Mouse (Mus musculus) heart, postnatal 14 days (tissue): ENCODE data around the gene Prpf38b. TPM values are rescaled to one million over a fixed set of nuclear protein-coding genes. Genes with fewer than 3 reads are reported as not detected.

Source experiments
- DNase-seq, 2 experiments: peaks; one replicate each; pipeline ENCODE4 v3.0.0; 2021 to 2022
- intact Hi-C: fragments of 180-260 bp; cut with DNase I; formaldehyde crosslinking; loops from one replicate; pipeline ENCODE4 v1.15.1; 2025
- long read RNA-seq, 2 experiments: library from polyadenylated mRNA; stranded (forward); transcript quantifications; one replicate each; pipeline ENCODE4 v2.0.0; 2021
- total RNA-seq, 2 experiments: library from RNA; stranded (reverse); gene quantifications; 2 replicates each; pipeline ENCODE4 v1.2.3; 2021

Prpf38b gene
- total RNA-seq = 10 to 100 TPM; 27.7 to 28.1 TPM
- long read RNA-seq, experiment 1, transcript Prpf38b-201 (6 exons, 3,026 nt) = major isoform, 15 of 19 reads
- long read RNA-seq, experiment 1, partial matches to known transcripts = 0 of 19 reads
- long read RNA-seq, experiment 1, other reads (novel, unspliced or antisense) = 4 of 19 reads
- long read RNA-seq, experiment 2, transcript Prpf38b-201 (6 exons, 3,026 nt) = major isoform, 5 of 11 reads
- long read RNA-seq, experiment 2, partial matches to known transcripts = 0 of 11 reads
- long read RNA-seq, experiment 2, other reads (novel, unspliced or antisense) = 6 of 11 reads

DNA sequence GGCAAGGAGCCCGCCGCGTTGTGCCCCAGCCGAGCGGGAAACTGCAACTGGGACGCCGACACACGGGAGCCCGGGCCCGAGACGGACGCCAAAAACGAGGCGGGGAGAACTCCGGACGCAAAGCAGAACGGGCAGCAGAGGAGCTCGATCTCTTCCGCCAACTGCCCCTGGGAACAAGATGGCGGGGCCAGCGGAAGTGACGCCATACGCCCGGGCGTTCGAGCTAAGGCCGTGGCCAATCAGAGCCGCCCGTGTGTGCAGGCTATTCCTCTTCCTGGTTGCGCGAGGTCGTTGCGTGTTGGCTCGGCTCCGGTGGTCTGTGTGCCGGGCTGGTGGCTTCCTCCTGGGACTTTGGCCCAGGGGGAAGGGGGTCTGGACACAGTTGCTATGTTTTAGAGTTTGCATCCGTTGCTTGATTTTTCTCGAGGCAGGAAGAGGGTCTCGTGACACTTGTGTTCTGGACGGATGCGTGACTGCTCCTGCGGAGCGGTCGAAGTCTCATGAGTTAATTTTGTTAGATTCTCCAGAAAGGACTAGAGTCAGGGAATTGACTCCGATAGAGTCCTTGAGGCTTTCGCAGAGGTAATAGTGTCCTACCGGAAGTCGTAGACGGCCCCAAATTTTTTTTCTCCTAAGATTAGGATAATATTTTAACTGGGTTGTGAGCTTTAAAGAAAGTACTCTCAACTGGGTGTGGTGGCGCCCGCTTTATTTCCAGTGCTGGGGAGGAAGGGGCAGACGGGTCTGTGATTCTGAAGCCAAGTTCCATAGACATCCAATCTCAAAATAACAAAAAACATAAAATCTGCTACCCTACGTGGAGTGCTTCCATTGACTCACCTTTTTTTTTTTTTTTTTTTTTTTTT, at the start of gene Prpf38b:
TSS of gene Prpf38b (minus strand) at position 180 of the 866 bp plus-strand sequence.
- peak; percentile 95 to 97 for DNase-seq

DNA sequence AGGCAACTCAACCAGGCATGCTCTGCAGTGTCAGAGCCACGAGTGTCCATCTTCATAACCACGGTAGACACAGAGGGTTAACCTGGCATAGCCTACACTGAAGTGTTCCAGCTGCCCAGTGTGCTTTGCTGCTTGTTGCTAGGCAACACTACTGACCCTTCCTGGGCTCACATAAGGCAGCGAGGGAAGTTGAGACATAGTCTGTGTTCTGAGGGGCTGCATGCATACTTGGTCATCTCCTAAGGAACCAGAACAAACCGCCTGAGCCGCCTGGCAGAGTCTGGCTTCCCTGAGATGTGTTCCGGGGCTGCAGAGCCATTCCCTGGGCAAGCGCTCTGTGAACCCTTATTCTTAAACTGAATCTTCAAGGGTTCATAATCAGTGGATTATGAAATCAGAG, 49.7 kb upstream of the Prpf38b start:
- intact Hi-C loops = no loop called here

More for the DNA sequence above, at the start of gene Prpf38b:
- intact Hi-C loops = loop anchor here (5.0 to 10.0 kb wide), 3 partner anchors 69 to 347 kb away; partner anchors contain the start of genes Stxbp3 and Tmem167b

DNA sequence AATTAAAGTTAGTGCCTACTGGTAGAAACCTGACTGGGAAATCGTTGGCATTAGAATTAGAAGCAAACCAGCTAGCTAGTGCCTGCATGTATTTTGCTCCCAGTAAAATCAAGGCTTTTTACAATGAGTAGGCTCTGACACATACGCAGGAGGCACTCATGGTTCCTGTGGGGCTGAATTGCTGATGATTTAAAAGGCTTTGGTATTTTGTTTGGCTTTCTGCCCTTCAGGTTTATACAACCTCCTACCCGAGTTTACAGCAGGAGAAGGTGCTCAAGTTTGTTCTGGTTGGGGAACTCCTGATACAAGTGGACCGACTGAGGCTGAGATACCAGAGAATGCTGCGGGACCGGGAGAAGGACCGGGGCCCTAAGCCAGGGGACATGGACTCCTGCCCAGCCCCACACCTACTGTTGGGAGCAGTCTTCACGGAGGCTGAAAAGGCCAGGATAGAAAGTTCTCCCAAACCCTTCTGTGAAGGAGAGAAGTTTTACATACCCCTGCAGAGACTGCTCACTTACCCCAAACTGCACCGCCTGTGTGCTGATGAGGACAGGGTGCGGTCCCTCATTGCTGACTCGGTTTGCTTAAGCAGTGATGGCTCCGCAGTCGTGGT, 48.3 kb upstream of the Prpf38b start:
- intact Hi-C loops = no loop called here
- DNase-seq = no peak

More for the DNA sequence above, 49.7 kb upstream of the Prpf38b start:
- no peak for DNase-seq

DNA sequence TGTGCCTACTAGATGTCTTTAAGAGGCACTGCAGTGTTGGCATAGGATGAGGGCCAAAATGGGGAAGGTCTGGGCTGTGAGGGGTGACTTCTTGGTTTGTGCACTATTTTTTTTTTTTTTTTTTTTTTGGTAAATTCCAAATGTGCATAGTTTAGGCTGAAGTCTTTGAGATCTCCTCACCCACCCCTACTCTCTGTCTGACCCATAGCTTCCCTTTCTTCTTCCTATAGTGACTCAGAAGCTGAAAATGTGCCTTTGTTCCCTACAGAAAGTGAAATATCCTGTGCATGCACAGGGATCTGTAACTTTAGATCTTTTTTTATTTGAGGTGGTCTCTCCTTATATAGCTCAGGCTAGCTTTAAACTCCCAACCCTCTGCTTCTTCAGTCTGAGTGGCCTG, 46.4 kb upstream of the Prpf38b start:
- no peak for DNase-seq
- intact Hi-C loops = no loop called here

DNA sequence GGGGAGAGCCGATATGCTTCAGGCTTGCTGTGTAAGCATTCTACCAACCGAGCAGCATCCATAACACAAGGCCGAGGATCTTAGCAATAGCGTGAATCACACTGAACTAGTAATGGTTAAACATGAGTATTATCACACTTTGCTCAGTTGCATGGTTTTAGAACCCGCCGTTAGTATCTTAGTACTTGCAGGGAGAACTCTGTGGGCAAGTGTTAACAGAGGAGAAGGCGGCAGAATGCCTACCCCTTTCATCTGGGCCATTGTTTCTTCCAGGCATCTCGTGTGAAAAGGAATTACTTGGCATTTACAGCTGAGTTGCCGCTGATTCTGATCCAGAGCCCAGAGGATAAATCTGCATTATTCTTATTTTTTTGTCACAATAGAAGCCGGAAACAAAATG, 29.5 kb upstream of the Prpf38b start:
- DNase-seq = no peak

DNA sequence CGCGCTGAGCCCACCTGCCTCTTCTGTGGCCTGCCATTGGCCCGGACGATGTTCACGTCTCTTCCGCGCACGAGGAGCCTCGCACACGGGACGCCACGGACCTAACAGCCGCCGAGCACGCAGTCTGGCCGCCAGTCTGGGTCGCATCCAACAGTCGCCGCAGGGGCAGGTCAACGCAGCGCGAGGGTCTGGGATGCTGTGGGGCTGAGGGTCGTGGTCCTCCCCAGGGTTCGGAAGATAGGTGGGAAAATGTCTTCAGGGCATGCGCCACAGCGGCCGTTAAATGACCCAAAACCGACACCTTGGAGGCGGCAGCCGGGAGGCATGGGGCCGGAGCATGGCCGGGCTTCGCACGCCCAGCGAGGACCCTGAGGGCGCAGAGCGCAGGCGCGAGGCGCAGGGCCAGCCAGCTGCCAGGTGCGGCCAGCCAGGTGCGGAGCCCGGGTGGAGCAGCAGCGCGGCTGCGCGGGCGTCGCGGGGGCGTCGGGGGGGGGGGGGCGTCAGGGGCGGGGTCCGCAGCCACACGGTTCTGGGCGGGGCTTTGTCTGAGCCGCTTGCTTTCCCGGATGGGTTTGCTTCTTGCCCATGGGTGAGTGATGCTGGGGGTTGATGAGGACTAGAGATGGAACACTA, 28.6 kb upstream of the Prpf38b start, which contains the start of gene Gm9857:
TSS of gene Gm9857 (minus strand) at position 445 of the 633 bp plus-strand sequence.
- intact Hi-C loops = no loop called here
- peak in 1 of 2 experiments; percentile 10 for DNase-seq

More for the DNA sequence above, 29.5 kb upstream of the Prpf38b start:
- intact Hi-C loops = no loop called here

DNA sequence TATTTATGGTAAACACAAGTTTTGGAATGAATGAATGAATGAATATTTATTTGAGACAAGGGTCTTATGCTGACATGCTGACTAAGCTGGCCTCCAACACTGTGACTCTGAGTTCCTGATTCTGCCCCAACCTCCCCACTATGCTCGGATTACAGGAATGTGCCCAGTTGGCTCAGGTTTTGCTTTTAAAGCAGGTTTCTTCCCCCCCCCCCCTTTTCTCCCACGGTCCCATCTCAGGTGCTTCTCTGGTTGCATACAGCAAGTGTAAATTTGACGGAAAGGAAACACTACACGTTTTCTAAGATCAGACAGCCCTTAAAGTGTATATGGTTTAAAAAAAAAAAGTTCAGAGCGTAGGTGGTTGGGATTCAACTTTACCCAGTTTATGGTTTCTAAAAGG, 28.0 kb upstream of the Prpf38b start, which contains the start of gene Henmt1:
TSS of gene Henmt1 (plus strand) at position 301 of the 400 bp plus-strand sequence.
- DNase-seq = no peak
- intact Hi-C loops = no loop called here

DNA sequence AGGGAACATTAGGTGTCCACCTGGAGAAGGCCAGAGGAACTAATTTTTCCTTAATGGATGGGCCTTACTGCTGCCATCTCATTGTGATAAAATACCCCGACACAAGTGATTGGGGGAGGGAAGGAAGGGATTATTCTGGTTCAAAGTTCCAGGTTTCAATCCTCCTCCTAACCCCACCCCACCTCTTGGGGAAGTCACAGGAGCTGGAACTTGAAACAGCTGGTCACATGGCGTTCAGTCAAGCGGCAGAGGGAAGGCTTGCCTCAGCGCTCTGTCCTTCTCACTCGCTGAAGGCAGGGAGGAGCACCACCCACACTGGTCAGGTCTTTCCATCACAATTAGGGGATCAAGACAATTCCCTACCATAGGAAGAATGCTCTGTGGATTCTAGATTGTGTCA, 27.2 kb upstream of the Prpf38b start:
- no peak for DNase-seq
- intact Hi-C loops = no loop called here

DNA sequence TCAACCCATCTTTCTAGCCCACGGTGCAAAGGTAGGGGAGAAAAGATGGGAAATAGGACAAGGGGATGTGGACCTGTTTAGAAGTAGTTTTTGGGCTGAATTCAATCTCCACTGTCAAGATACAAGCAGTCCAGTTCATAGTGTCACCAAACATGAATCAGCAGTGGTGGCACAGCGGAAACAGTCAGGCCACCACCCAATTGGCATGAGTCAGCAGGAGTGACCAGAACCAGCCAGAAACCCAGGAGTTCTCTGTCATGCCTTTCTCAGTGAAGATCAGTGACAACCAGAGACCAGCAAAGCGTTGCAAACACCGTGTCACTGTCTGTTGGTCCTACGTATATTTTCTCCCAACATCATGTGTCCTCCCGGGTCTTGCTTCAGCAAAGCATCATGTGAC, 22.0 kb upstream of the Prpf38b start:
- no peak for DNase-seq
- intact Hi-C loops = no loop called here

DNA sequence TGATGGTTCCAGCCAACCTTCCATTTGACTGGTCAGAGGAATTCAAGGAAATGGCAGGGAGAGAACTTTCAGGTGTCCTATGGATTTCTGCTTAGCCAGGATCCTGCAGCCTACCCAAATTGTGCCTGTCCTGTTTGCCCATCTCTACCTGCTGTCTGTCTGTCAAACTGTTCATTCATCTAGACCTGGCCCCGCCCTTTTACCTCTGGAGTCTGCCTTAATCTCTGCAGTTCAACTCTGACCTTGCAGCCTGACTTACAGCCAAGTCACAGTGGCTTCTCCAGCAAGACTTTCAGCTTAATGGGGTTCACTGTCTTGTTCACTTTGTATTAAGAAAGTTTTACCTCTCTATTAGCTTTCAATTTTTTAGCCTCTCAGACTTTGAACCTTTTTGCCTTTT, 14.8 kb upstream of the Prpf38b start:
- DNase-seq = no peak
- intact Hi-C loops = no loop called here

DNA sequence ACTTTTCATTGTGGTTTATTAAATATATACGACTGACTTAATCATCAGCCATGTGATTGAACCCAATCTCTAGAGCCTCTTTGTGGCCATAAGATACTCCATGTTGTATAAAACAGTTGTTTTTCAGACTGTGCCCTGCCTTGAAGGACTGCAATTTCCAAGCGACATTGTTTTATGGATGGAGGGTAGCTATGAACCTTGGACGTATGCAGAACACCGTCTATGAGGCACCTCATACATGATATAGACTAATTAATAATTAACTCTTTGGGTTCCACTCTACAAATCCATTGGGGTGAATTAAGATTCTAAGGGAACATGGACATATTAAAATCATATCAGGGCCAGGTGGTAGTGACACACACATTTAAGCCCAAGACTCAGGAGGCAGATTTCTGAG, 14.2 kb upstream of the Prpf38b start:
- intact Hi-C loops = no loop called here
- no peak for DNase-seq

DNA sequence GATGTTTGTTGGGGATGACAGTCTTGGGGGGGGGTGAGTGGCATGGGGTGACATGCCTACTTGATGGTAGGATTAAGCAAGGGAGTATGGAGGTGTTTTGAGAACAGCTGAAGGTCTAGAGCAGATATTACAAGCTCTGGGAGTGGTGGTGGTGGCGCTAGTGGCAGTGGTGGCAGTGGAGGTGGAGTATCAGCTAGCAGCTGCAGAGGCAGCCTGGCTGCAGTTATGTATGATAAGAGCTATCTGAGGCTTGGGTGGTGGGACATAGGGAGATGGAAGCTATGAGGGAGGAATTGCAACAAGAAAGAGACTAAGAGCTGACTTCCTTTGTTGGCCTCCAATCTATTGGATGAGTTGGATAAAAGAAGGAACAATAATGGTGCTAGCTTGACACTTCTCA, 10.3 kb upstream of the Prpf38b start:
- intact Hi-C loops = no loop called here
- DNase-seq = no peak

DNA sequence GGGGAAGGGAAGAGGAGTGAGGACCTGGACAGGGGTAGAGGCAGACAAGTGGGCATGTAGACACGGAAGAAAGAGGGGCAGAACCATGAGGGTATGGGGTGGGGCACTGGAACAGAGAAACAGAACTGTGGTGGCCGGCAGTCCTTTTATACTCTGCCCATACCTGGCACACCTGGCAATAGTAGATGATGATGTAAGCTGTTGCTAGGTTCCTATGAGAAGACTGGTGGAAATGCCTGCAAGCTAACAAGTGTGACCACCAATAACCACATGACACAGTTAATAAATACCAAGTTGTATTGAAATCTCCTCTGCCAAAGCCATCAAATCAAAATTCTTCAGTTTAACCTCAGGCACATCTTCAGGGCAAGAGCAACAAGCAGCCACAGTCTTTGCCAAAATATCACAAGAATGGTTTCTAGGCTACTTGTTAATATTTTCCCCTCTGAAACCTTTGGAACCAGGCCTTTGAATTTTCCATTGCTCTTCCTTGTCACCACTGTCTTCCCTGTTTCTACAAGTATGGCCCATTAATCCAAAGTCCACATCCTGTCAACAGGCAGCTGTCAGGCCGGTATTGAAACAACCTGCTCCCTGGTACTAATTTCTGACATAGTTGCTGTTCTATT, 9.0 kb upstream of the Prpf38b start:
- no peak for DNase-seq
- intact Hi-C loops = no loop called here

DNA sequence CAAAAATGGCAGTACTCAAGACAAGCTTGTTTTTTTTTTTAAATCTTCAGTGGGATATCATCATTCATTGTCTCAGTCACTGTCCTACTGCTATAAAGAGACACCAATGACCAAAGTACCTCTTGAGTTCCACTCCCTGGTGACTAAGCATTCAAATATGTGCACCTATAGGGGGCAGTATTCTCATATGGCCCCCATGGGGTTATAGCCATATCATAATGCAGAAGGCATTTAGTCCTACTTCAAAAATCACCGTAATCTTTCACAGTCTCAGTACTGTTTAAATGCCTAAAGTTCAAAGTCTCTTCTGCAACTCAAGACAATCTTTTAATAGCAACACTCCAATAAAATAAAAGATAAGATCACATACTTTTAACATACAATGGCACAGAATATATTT, 7.3 kb upstream of the Prpf38b start:
- DNase-seq = no peak
- intact Hi-C loops = loop anchor here (10.0 kb wide), 1 partner anchor 354 kb away; the partner anchor contains the start of gene Tmem167b

DNA sequence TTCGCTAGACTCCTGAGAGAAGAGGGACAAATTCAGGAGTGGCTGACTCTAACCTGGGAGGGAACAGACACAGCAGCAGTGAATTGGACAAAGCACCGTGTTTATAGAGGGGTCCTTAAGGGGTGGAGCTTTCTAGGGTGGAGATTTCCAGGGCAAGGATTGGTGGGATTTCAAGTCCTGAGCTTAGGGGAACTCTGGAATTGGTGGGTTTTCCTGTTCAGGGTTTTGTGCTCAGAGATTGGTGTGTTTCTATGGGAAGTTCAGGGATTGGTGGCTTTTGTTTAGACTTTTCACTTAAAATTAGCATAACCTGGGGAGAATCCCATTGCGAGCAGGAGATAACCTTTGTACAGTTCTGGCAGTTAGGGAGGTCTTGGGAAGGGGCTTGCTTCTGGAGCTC, 6.5 kb upstream of the Prpf38b start:
- no peak for DNase-seq
- intact Hi-C loops = loop anchor here (10.0 kb wide), 1 partner anchor 353 kb away; the partner anchor contains the start of gene Tmem167b

DNA sequence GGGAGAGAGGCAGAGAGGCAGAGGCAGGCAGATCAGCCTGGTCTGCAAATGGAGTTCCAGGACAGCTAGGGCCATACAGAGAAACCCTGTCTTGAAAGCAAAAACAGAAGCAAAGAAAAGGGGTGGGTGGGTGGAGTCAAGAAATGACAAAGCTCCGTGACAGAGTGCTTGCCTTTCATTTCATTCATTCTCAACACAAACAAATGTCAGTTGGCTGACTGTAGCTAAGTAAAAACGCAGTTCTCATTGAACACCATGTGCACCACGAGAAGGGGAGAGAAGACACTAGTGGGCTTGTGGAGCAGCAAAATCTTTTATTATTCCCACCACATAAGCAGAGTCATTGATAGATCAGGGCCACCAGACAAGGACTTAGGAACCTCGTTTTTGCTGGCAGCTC, 5.3 kb upstream of the Prpf38b start:
- intact Hi-C loops = loop anchor here (10.0 kb wide), 1 partner anchor 352 kb away; the partner anchor contains the start of gene Tmem167b

DNA sequence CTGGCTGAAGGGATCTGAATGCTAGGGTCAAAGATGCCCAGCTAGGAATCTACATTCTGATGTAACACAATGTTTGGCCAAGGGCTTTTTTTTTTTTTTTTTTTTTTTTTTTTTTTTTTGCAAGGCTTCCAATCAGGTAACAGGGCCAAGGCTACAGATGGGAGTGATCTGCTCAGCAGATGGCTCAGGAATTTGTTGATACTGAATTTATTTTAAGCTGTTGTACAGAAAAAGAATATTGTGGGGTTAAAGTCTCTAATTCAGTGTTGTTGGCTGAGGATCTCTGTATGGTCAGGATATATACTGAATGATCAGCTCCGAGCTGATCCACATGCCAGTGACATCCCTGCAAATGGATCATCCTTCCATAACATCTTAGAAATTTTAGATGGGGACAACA, 4.5 kb upstream of the Prpf38b start:
- intact Hi-C loops = loop anchor here (10.0 kb wide), 1 partner anchor 351 kb away; the partner anchor contains the start of gene Tmem167b

More for the DNA sequence above, 5.3 kb upstream of the Prpf38b start:
- DNase-seq = no peak

DNA sequence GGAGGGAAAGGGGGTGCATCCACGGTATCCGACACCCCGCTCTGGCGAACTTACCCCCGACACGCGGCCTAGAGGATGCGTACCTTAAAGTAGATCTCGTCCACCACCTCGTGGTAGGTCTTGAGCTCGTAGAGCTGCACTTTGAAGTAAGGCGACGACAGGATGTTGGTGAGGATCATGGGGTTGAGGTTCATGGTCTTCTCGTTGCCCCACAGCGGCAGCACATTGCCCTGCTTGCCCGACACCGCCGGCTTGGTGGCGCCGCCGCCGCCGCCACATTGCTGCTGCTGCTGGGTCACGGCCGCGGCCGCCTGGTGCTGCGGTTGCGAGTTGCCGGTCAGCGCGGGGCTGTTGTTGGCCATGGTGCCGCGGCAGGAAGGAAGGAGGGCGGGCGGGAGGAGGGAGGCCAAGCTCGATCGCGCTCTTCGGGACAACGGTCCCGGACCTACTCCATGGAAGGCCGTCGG, 413 bp downstream of the Prpf38b start:
- intact Hi-C loops = loop anchor here (5.0 to 10.0 kb wide), 3 partner anchors 69 to 346 kb away; partner anchors contain the start of genes Stxbp3 and Tmem167b
- peak; percentile 56 to 66 for DNase-seq

More for the DNA sequence above, 4.5 kb upstream of the Prpf38b start:
- no peak for DNase-seq
